Mouse (Mus musculus) cortical plate, adult 2 months (tissue): Measurements from ENCODE around the gene Pdf. TPM values are rescaled to one million over a fixed set of nuclear protein-coding genes. Genes with fewer than 3 reads are reported as not detected.

Experiments used
- H3K27ac ChIP-seq: fragments of 200-500 bp; 2 replicates; pipeline ENCODE4 v1.5.1; 2012; ENCODE audit warnings: low read length, control low read depth, inconsistent platforms; ENCODE audit not compliant: insufficient read depth
- H3K4me1 ChIP-seq: fragments of 200-500 bp; 2 replicates; pipeline ENCODE4 v1.6.1; 2011; ENCODE audit warnings: low read length; ENCODE audit not compliant: control insufficient read depth, insufficient read depth
- H3K4me3 ChIP-seq: fragments of 200-500 bp; 2 replicates; pipeline ENCODE4 v1.5.1; 2011; ENCODE audit warnings: mild to moderate bottlenecking, low read length, control low read depth; ENCODE audit not compliant: insufficient read depth
- CTCF ChIP-seq: fragments of 200-500 bp; IDR thresholded peaks from 2 replicates; pipeline ENCODE4 v1.5.1; 2011; ENCODE audit warnings: mild to moderate bottlenecking, control low read depth, low read length; ENCODE audit not compliant: insufficient read depth; ENCODE audit errors: extremely low read depth
- POLR2A ChIP-seq: fragments of 200-500 bp; IDR thresholded peaks from 2 replicates; pipeline ENCODE4 v1.6.1; 2011; ENCODE audit warnings: mild to moderate bottlenecking, low read length, control low read depth; ENCODE audit not compliant: insufficient read depth; ENCODE audit errors: extremely low read depth
- polyA plus RNA-seq: library from polyadenylated mRNA; depleted of rRNA; stranded (reverse); fragments of >200 nt; gene quantifications from 2 replicates; pipeline ENCODE4 v1.2.3, GENCODE M21; 2012

The Pdf gene
- polyA plus RNA-seq, 1 experiment = 32.4 TPM

DNA sequence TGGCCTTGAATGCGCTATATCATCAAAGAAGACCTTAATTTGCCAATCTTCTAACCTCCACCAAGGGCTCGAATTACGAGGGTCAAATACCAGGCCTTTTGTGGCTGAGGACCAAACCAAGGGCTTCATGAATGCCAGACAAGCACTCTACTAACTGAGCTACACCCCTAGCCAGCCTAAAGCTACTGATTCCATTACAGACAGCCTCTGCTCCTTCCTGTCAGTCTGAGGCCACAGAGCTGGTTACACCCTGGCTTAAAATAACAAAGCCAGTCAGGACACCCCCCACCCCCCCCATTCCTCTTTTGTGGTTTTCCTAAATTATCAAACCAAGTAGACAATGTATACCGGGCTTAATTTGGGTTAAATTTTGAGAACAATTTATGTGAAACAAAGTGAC lies 25.3 kb upstream of the Pdf start:
- no peak overlapping the region for H3K4me3 ChIP-seq
- no peak overlapping the region for H3K27ac ChIP-seq
- no peaks in the 10 kb centered on the region for H3K4me1 ChIP-seq
- TF ChIP-seq CTCF = no peak
- TF ChIP-seq POLR2A = no peak

GRCm38 (mm10) chr8:107065511-107066496 lies 17.4 kb upstream of the Pdf start, which contains the start of gene Tmed6:
Gene Tmed6 (minus strand): TSS chr8:107065644.
- Histone ChIP-seq H3K4me1 (no peaks in the 10 kb centered on the region), H3K27ac (no peak within 1 kb of the TSS), H3K4me3 (no peak within 1 kb of the TSS)
- TF ChIP-seq CTCF (no peak), POLR2A (no peak)

DNA sequence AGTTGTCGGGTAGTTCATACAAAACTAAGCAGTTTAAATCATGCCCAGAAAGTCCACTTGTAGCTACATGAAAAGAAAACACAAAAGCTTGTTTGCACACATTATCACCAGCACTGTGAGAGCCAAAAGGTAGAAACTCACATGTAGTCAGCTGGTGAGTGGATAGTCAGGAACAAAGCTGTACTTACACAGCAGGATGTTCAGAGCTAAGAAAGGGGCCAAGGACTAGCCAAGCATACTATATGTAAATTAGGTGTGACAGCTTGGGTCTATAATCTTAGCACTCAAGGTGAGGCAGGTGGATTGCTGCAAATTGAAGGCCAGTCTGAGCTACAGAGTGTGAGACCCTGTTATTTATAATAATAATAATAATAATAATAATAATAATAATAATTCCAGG lies 14.2 kb upstream of the Pdf start:
- Histone ChIP-seq H3K4me1 (no peaks in the 10 kb centered on the region), H3K4me3 (no peak overlapping the region), H3K27ac (no peak overlapping the region)
- TF ChIP-seq CTCF (no peak), POLR2A (no peak)

- Histone ChIP-seq H3K4me1 (peaks cover 2% of the 10 kb centered on the region; the same call in 1 of the 2 replicates), H3K27ac (no peak overlapping the region), H3K4me3 (peak overlapping the region; percentile 97)
- no peak for TF ChIP-seq CTCF
- TF ChIP-seq POLR2A = no peak
Measured at GRCm38 (mm10) chr8:107056973-107057369, 8.6 kb upstream of the Pdf start.

DNA sequence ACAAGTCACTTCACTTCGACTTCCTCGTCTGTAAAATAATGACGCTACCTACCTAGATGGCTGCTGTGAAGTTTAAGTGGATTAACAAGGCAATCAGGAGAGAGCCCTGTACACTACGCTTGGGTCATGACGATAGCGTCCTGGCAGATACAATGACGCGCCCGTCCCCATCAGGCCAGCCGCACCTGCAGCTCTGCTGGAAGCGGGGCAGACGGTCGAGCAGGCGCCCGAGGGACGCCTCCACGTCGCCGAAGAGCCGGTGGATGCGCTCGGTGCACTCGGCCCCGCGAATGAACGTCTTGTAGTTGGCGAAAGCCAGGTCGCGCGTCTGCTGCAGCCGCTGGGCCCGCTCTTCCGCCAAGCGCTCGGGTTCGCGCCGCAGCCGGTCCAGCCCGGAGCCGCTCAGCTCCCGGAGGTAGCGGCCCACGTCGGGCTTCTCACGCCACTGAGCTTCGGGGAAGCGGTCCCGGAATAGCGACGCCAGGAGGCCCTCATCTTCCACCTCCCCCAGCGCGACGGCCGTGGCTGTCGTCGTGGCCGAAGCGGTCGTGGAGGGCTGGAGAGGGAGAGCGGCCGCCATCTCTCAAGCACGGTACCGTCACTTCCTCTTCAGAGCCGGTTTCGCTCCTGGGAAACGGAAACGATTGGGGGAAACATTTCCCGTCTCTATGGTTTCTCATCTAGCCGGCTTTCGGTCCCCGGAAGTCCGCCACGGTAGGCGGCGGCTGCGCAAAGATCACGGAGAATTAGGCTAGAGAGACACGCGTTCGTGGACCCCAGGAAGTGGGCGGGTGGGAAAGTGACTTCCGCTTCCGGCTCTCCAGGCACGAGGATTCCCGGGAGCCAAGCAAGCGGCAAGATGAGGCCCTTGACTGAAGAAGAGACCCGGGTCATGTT lies 7.9 kb upstream of the Pdf start, which contains the start of the genes Cog8 and Nip7:
Gene Cog8 (minus strand): TSS at position 614 of the 897 bp plus-strand sequence.
Gene Nip7 (plus strand): TSS at position 802 of the 897 bp plus-strand sequence.
- Histone ChIP-seq H3K4me3 (peak within 1 kb of the TSS; percentile 97), H3K27ac (peak within 1 kb of the TSS; percentile 70; the same call in 1 of the 2 replicates), H3K4me1 (peaks cover 2% of the 10 kb centered on the region; the same call in 1 of the 2 replicates)
- no peak for TF ChIP-seq CTCF
- TF ChIP-seq POLR2A = peak; percentile 57; the same call in 1 of the 2 replicates

DNA sequence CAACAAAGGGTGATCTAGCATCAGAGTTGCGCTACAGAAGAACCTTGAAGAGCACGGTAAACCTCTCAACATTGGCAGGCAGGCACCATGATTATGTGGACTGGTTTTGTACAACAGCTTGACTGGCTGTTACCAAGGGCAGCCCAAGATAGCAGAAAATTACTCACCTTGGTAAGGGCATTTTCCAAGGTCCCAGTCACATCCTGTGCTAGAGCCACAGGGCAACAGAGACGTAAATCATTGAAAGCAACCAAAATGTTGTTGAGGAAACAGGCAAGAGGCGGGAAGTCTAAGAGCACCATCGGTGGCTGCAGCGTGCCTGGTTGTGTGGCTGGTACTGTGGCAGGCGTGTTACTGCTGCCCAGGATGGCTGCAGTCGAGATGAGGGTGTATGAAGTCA lies 3.6 kb upstream of the Pdf start:
- peaks cover 2% of the 10 kb centered on the region; the same call in 1 of the 2 replicates for H3K4me1 ChIP-seq
- TF ChIP-seq CTCF = no peak
- TF ChIP-seq POLR2A = no peak
- H3K4me3 ChIP-seq = no peak overlapping the region

DNA sequence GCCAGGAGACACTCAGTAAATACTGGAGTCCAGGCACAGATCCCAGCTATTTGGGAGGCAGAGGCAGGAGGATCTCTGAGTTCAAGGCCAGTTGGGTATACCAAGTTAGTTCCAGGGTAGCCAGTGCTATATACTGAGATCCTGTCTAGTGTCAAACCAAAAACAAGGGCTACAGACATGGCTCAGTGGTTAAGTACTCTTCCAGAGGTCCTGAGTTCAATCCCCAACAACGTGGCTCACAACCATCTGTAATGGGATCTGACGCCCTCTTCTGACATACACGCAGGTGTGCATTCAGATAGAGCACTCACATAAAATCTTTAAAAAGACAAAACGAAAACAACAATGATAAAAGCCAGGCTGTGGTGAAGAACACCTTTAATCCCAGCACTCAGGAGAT lies 1.1 kb upstream of the Pdf start:
- no peak for TF ChIP-seq CTCF
- Histone ChIP-seq H3K4me1 (0 out of 2 replicates have a peak, but pooled peaks cover 3% of the 10 kb centered on the region), H3K27ac (no peak overlapping the region), H3K4me3 (no peak overlapping the region)

More for the DNA sequence above, 3.6 kb upstream of the Pdf start:
- H3K27ac ChIP-seq = no peak overlapping the region

GRCm38 (mm10) chr8:107046976-107047375 lies 1.4 kb downstream of the Pdf start:
- no peak overlapping the region; the same call in 1 of the 2 replicates for H3K4me3 ChIP-seq
- H3K4me1 ChIP-seq = 0 out of 2 replicates have a peak, but pooled peaks cover 3% of the 10 kb centered on the region
- TF ChIP-seq CTCF (no peak), POLR2A (no peak)

DNA sequence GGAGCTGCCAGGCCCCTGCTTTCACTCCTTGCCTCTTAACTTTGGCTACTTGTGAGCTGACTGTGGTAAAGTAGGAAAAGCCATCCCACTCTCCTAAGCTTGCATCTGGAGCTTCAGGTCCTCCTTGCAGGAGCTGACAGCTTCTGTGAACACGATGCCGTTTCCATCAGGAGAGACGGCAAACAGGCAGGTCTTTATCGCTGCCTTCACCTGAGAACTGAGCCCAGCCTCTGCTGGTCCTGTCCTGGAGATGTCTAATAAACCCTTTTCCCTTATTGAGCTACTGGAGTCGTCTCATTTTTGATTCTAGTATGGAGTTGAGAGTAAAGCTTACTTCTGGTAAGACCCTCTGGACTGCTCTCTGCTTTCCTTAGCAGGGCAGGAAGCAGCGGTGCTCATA lies 2.9 kb downstream of the Pdf start:
- TF ChIP-seq CTCF = no peak
- no peak for TF ChIP-seq POLR2A
- H3K27ac ChIP-seq = no peak overlapping the region
- 0 out of 2 replicates have a peak, but pooled peaks cover 3% of the 10 kb centered on the region for H3K4me1 ChIP-seq
- no peak overlapping the region for H3K4me3 ChIP-seq

More at GRCm38 (mm10) chr8:107046976-107047375, 1.4 kb downstream of the Pdf start:
- no peak overlapping the region for H3K27ac ChIP-seq
